Comparison of ENCODE assay signal across 9 mouse cellular contexts in genomic region chr13:6471643-6472042, GRCm38 (mm10).
A peak's percentile ranks its signal among the peaks of the same experiment; 100 is the strongest.
DNase-seq lines count a peak whose midpoint lies in the region; ATAC-seq and TF ChIP-seq lines count a peak whose summit lies in the region.
"Had no signal": no experiment of that assay in that cellular context is flagged by ENCODE, and none has a peak within 500 bp of the region (broad histone marks: within the 10 kb centered on the region; RNA-seq: fewer than 3 reads in every experiment).

No protein-coding gene starts in this region.

- H3K27ac ChIP-seq in intestine, embryonic 15.5 days = no peak overlapping the region
- H3K27ac ChIP-seq in left cerebral cortex, adult 2 months = no peak overlapping the region
- H3K27ac ChIP-seq in midbrain, embryonic 11.5 days (ENCODE audit: low read depth, low read length) = no peak overlapping the region
- H3K27ac ChIP-seq in small intestine, adult 2 months (ENCODE audit: insufficient read depth, low read depth, low read length) = no peak overlapping the region
- H3K27ac ChIP-seq: embryonic facial prominence, embryonic 12.5 days had no signal

- H3K4me3 ChIP-seq in intestine, embryonic 15.5 days (replicated peaks) = no peak overlapping the region
- no peak overlapping the region for H3K4me3 ChIP-seq in left cerebral cortex, adult 2 months
- H3K4me3 ChIP-seq in midbrain, embryonic 11.5 days (ENCODE audit: low read depth, low read length) = no peak overlapping the region
- H3K4me3 ChIP-seq in small intestine, adult 2 months (ENCODE audit: low read depth, low read length) = no peak overlapping the region
- H3K4me3 ChIP-seq: embryonic facial prominence, embryonic 12.5 days had no signal

- TF ChIP-seq POLR2A in small intestine, adult 2 months (IDR thresholded peaks at IDR 0.05; ENCODE audit: low read depth, low read length) = no peak

- no peaks in the 10 kb centered on the region for H3K4me1 ChIP-seq in intestine, embryonic 15.5 days (replicated peaks)
- peaks cover 12% of the 10 kb centered on the region for H3K4me1 ChIP-seq in midbrain, embryonic 11.5 days (ENCODE audit: control insufficient read depth, insufficient read depth, low read length)
- no peaks in the 10 kb centered on the region for H3K4me1 ChIP-seq in small intestine, adult 2 months (ENCODE audit: control insufficient read depth, insufficient read depth, insufficient read length, low read length)
- H3K4me1 ChIP-seq: embryonic facial prominence, embryonic 12.5 days had no signal

- peak; percentile 90 for DNase-seq in 3T3-L1 (ENCODE audit: low read depth, low spot score)
- DNase-seq in T-cell, adult 2 months (ENCODE audit: low spot score) = peak; percentile 36
- peak; percentile 86 to 92 for DNase-seq in cerebellum, postnatal 10 days
- peak; percentile 82 for DNase-seq in gastrocnemius, adult 18-20 months (ENCODE audit: low spot score)
- DNase-seq in left cerebral cortex, adult 2 months (ENCODE audit: extremely low spot score in 1 of 2, low spot score in 2 of 2) = peak; percentile 64 to 77
- peak; percentile 93 for DNase-seq in midbrain, embryonic 11.5 days (ENCODE audit: low spot score, missing footprints)

- WGBS in intestine, embryonic 15.5 days = 10% methylated on average over 7 of the region's 7 CpGs
- WGBS in midbrain, embryonic 11.5 days = 12% methylated on average over 7 of the region's 7 CpGs
- WGBS in small intestine, adult 2 months = 6% methylated on average over 7 of the region's 7 CpGs

- peak; percentile 98 for TF ChIP-seq CTCF in left cerebral cortex, adult 2 months (IDR thresholded peaks at IDR 0.05)
- TF ChIP-seq CTCF in small intestine, adult 2 months (IDR thresholded peaks at IDR 0.05; ENCODE audit: extremely low read depth, insufficient read length, insufficient replicate concordance, low read depth, low read length) = peak; percentile 89; the same call in 1 of the 2 replicates

- peak; percentile 78 for ATAC-seq in intestine, embryonic 15.5 days
- peak; percentile 71 for ATAC-seq in midbrain, embryonic 11.5 days (ENCODE audit: low FRiP score)

- H3K27me3 ChIP-seq in intestine, embryonic 15.5 days (replicated peaks) = no peaks in the 10 kb centered on the region
- H3K27me3 ChIP-seq in midbrain, embryonic 11.5 days (ENCODE audit: control insufficient read depth, insufficient read depth, low read length) = no peaks in the 10 kb centered on the region
- no peaks in the 10 kb centered on the region for H3K27me3 ChIP-seq in small intestine, adult 2 months (ENCODE audit: control insufficient read depth, insufficient read depth, low read length)
- H3K27me3 ChIP-seq: embryonic facial prominence, embryonic 12.5 days had no signal

- no peaks in the 10 kb centered on the region for H3K36me3 ChIP-seq in intestine, embryonic 15.5 days
- H3K36me3 ChIP-seq in midbrain, embryonic 11.5 days (ENCODE audit: control insufficient read depth, insufficient read depth, low read length) = no peaks in the 10 kb centered on the region
- H3K36me3 ChIP-seq in small intestine, adult 2 months (ENCODE audit: control insufficient read depth, insufficient read depth, low read length) = no peaks in the 10 kb centered on the region
- H3K36me3 ChIP-seq: embryonic facial prominence, embryonic 12.5 days had no signal

- intact Hi-C loops in left cerebral cortex, adult 2 months (cut with DNase I) = loop anchor here (1.0 to 10.0 kb wide), 9 partner anchors 63 to 1809 kb away; no protein-coding TSS in a partner anchor

- H3K9ac ChIP-seq in intestine, embryonic 15.5 days = no peak overlapping the region
- no peak overlapping the region for H3K9ac ChIP-seq in midbrain, embryonic 11.5 days (ENCODE audit: low read length)
- H3K9ac ChIP-seq: embryonic facial prominence, embryonic 12.5 days had no signal

- no peak overlapping the region for H3K4me2 ChIP-seq in intestine, embryonic 15.5 days (replicated peaks)
- no peak overlapping the region for H3K4me2 ChIP-seq in midbrain, embryonic 11.5 days
- H3K4me2 ChIP-seq: embryonic facial prominence, embryonic 12.5 days had no signal

- H3K9me3 ChIP-seq in intestine, embryonic 15.5 days = no peaks in the 10 kb centered on the region
- H3K9me3 ChIP-seq in midbrain, embryonic 11.5 days (ENCODE audit: control insufficient read depth, low read length) = no peaks in the 10 kb centered on the region
- H3K9me3 ChIP-seq: embryonic facial prominence, embryonic 12.5 days had no signal

Comparison
In these comparisons a context has a peak if more than half of its experiments do, and no peak if none do; other contexts are left out.
1. DNase-seq: peak in every context shown above with its lines; median percentile 93 in midbrain, embryonic 11.5 days; 90 in 3T3-L1; 89 in cerebellum, postnatal 10 days; 82 in gastrocnemius, adult 18-20 months; 70 in left cerebral cortex, adult 2 months; 36 in T-cell, adult 2 months.